Mouse (Mus musculus): Measurements from ENCODE around the gene Itsn1.

DNA sequence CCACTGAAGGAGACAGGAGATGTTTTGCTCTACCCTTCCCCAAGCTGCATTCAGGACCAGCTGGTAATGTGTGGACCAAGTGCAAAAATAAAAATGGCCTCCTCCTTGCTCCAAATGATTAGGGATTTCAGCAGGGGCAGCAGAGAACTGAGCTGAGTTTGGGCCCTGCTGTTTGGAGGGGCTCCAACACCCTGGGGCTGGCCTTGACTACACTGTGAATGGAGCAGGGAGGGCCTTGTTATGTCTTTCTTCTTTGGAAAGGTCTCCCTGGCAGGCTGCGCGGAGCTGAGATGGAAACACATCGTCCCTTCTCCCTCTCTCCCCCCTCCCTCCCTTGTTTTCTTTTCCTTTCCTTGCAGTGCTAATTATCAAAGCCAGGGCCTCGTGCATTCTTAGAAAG lies 189.4 kb downstream of the Itsn1 start:
- no peak for TF ChIP-seq POLR2A (IDR thresholded peaks at IDR 0.05; ENCODE audit: borderline replicate concordance, extremely low read depth, insufficient read depth, insufficient read length, poor library complexity, severe bottlenecking)
- no peak for TF ChIP-seq CTCF (IDR thresholded peaks at IDR 0.05; ENCODE audit: borderline replicate concordance, extremely low read depth, insufficient read depth, insufficient read length)

Measured in brain, embryonic 14.5 days (tissue).